Mouse (Mus musculus) heart, adult 2 months (tissue): ENCODE results near the gene Il17a. TPM values are rescaled to one million over a fixed set of nuclear protein-coding genes. Genes with fewer than 3 reads are reported as not detected.

Experiments
- DNase-seq, 2 experiments: peaks; one replicate each; pipeline ENCODE4 v3.0.0; 2021
- H3K27ac ChIP-seq: fragments of 200-600 bp; 2 replicates; pipeline ENCODE4 v1.8.1; 2022
- H3K27me3 ChIP-seq: fragments of 200-500 bp; 2 replicates; pipeline ENCODE4 v1.6.1; 2012; ENCODE audit warnings: mild to moderate bottlenecking, low read length, inconsistent platforms, mixed read lengths; ENCODE audit not compliant: control insufficient read depth, insufficient read depth
- H3K36me3 ChIP-seq: fragments of 200-500 bp; 2 replicates; pipeline ENCODE4 v1.6.1; 2012; ENCODE audit warnings: low read length, inconsistent platforms; ENCODE audit not compliant: control insufficient read depth, insufficient read depth
- H3K4me1 ChIP-seq: fragments of 200-500 bp; 2 replicates; pipeline ENCODE4 v1.6.1; 2011; ENCODE audit warnings: low read length; ENCODE audit not compliant: control insufficient read depth, insufficient read depth
- H3K4me3 ChIP-seq: fragments of 200-600 bp; 2 replicates; pipeline ENCODE4 v1.8.1; 2022
- H3K79me2 ChIP-seq: fragments of 200-500 bp; replicated peaks from 2 replicates; pipeline ENCODE4 v1.6.1; 2012; ENCODE audit warnings: mild to moderate bottlenecking, inconsistent platforms, low read length, moderate library complexity, mixed read lengths; ENCODE audit not compliant: control insufficient read depth, insufficient read depth
- H3K9ac ChIP-seq: fragments of 200-500 bp; 2 replicates; pipeline ENCODE4 v1.6.1; 2012; ENCODE audit warnings: low read depth, mild to moderate bottlenecking, control low read depth, inconsistent platforms, low read length, mixed read lengths
- CTCF ChIP-seq: fragments of 200-600 bp; IDR thresholded peaks from 2 replicates; pipeline ENCODE4 v1.8.1; 2022; ENCODE audit warnings: antibody characterized with exemption, mild to moderate bottlenecking, moderate library complexity
- EP300 ChIP-seq: fragments of 200-500 bp; IDR thresholded peaks from 2 replicates; pipeline ENCODE4 v1.6.1; 2011; ENCODE audit warnings: low read depth, low read length, control low read depth; ENCODE audit not compliant: insufficient read depth
- POLR2A ChIP-seq: fragments of 200-500 bp; IDR thresholded peaks from 2 replicates; pipeline ENCODE4 v1.6.1; 2011; ENCODE audit warnings: mild to moderate bottlenecking, low read depth, low read length, control low read depth; ENCODE audit not compliant: insufficient read depth
- WGBS: fragments of 180-500 bp; shearing (Covaris S2); methylation state at CpG from one replicate; pipeline ENCODE4 v1.1.7; 2018; 5-methylcytosine and 5-hydroxymethylcytosine counted together
- intact Hi-C: fragments of 180-260 bp; cut with DNase I; formaldehyde crosslinking; loops from one replicate; pipeline ENCODE4 v1.15.1; 2025
- microRNA-seq, 2 experiments: library from miRNA; unstranded; fragments of <30 nt; microRNA quantifications; one replicate each; pipeline ENCODE4 v1.2.0; 2021
- polyA plus RNA-seq: library from polyadenylated mRNA; depleted of rRNA; stranded (reverse); fragments of >200 nt; gene quantifications from 2 replicates; pipeline ENCODE4 v1.2.3, GENCODE M21; 2012; rRNA removed
- total RNA-seq, 2 experiments: library from RNA; stranded (reverse); gene quantifications; 2 replicates each; pipeline ENCODE4 v1.2.3; 2021

Gene Il17a
- total and polyA plus RNA-seq, 3 experiments, result not detected

DNA sequence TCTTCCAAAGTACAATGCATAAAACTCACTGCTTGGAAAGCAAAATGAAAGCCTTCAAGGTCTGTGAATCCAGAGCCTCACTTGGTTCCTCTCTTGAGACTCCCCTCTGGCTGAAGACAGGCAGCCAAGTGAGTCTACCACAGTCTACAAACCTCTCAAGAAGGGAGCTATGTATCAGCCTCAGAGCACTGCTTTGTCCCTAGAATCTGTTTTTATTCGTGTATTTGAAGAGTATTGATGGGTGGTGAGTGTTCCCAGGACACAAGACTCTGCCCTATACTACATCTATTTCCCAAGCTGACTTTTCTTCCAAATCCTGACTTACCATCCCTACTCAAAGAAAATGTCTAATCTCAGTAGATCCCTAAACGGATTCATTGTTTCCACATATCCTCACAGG lies 47.7 kb downstream of the Il17a start:
- no peak for DNase-seq
- no peaks in the 10 kb centered on the region for H3K36me3 ChIP-seq
- TF ChIP-seq CTCF (no peak), POLR2A (no peak), EP300 (no peak)
- no peak overlapping the region for H3K4me3 ChIP-seq
- intact Hi-C loops, result no loop called here
- no peaks in the 10 kb centered on the region for H3K4me1 ChIP-seq
- 57% methylated on average over 2 of the region's 2 CpGs for WGBS
- H3K79me2 ChIP-seq, result no peaks in the 10 kb centered on the region
- no peak overlapping the region for H3K9ac ChIP-seq
- H3K27ac ChIP-seq, result no peak overlapping the region
- no peaks in the 10 kb centered on the region for H3K27me3 ChIP-seq

Small RNAs within 50 kb of the gene (microRNA-seq; reads per million reads assigned to microRNA genes)
- 5.6 to 8.5 reads per million in 2 experiments for gene Mir133b

Other genes starting within 250 kb of the Il17a start
- gene Pkhd1, start 112.8 kb upstream of the Il17a start, total RNA-seq, result not detected
- gene Pkhd1, start 112.8 kb upstream of the Il17a start, polyA plus RNA-seq, result not detected in 2 replicates
- gene Il17f, start 59.7 kb downstream of the Il17a start, total RNA-seq, result not detected
- not detected in 2 replicates for gene Il17f, start 59.7 kb downstream of the Il17a start, polyA plus RNA-seq
- gene Mcm3, start 89.4 kb downstream of the Il17a start, total RNA-seq, result 1 to 10 TPM; 4.3 to 5.4 TPM
- gene Mcm3, start 89.4 kb downstream of the Il17a start, polyA plus RNA-seq, result 3.5 and 7.5 TPM in 2 replicates
- 1 to 10 TPM; 1.2 to 2.2 TPM for gene Paqr8, start 159.7 kb downstream of the Il17a start, total RNA-seq
- gene Paqr8, start 159.7 kb downstream of the Il17a start, polyA plus RNA-seq, result 2.0 and 3.2 TPM in 2 replicates
- gene Efhc1, start 220.7 kb downstream of the Il17a start, total RNA-seq, result under 1 TPM; 0.41 to 0.63 TPM
- 1.2 and 1.8 TPM in 2 replicates for gene Efhc1, start 220.7 kb downstream of the Il17a start, polyA plus RNA-seq